Mouse (Mus musculus): Measurements from ENCODE around the gene Mrpl43.

GRCm38 (mm10) chr19:44980787-44981186 lies 25.5 kb downstream of the Mrpl43 start:
- TF ChIP-seq ZNF384 (IDR thresholded peaks at IDR 0.05; ENCODE audit: low read depth, low read length) (no peak), ZC3H11A (IDR thresholded peaks at IDR 0.05; ENCODE audit: borderline replicate concordance, low read depth, low read length) (no peak)
